Mouse (Mus musculus): ENCODE data around the gene 1500009C09Rik.

The 1500009C09Rik gene

GRCm38 (mm10) chr15:82252097-82252496, at the start of gene 1500009C09Rik:
1500009C09Rik (plus strand) TSS chr15:82252397.
- no peak for DNase-seq (ENCODE audit: low spot score)

GRCm38 (mm10) chr15:82203090-82203489, 49.1 kb upstream of the 1500009C09Rik start:
- DNase-seq (ENCODE audit: low spot score): no peak

- no peak for DNase-seq (ENCODE audit: low spot score)
These were observed 48.4 kb upstream of the 1500009C09Rik start for GRCm38 (mm10) chr15:82203611-82204351.

GRCm38 (mm10) chr15:82204680-82205371, 47.4 kb upstream of the 1500009C09Rik start:
- no peak for DNase-seq (ENCODE audit: low spot score)

GRCm38 (mm10) chr15:82206365-82207104, 45.7 kb upstream of the 1500009C09Rik start:
- peak; percentile 41 for DNase-seq (ENCODE audit: low spot score)

GRCm38 (mm10) chr15:82207105-82207459, 45.1 kb upstream of the 1500009C09Rik start:
- no peak for DNase-seq (ENCODE audit: low spot score)

GRCm38 (mm10) chr15:82207504-82208219, 44.5 kb upstream of the 1500009C09Rik start:
- no peak for DNase-seq (ENCODE audit: low spot score)

- no peak for DNase-seq (ENCODE audit: low spot score)
These were observed 43.9 kb upstream of the 1500009C09Rik start for GRCm38 (mm10) chr15:82208307-82208706.

- no peak for DNase-seq (ENCODE audit: low spot score)
These were observed 42.7 kb upstream of the 1500009C09Rik start for GRCm38 (mm10) chr15:82209295-82210050.

GRCm38 (mm10) chr15:82210801-82211200, 41.4 kb upstream of the 1500009C09Rik start:
- no peak for DNase-seq (ENCODE audit: low spot score)

- no peak for DNase-seq (ENCODE audit: low spot score)
These were observed 40.9 kb upstream of the 1500009C09Rik start for GRCm38 (mm10) chr15:82211281-82211680.

GRCm38 (mm10) chr15:82211911-82212751, 40.1 kb upstream of the 1500009C09Rik start:
- no peak for DNase-seq (ENCODE audit: low spot score)

GRCm38 (mm10) chr15:82212752-82213063, 39.5 kb upstream of the 1500009C09Rik start, which contains the start of gene Shisa8:
Shisa8 (minus strand) TSS chr15:82212815.
- no peak for DNase-seq (ENCODE audit: low spot score)

GRCm38 (mm10) chr15:82213222-82213621, 39.0 kb upstream of the 1500009C09Rik start:
- DNase-seq (ENCODE audit: low spot score): no peak

- no peak for DNase-seq (ENCODE audit: low spot score)
These were observed 36.7 kb upstream of the 1500009C09Rik start for GRCm38 (mm10) chr15:82215332-82216046.

GRCm38 (mm10) chr15:82216142-82216827, 35.9 kb upstream of the 1500009C09Rik start:
- DNase-seq (ENCODE audit: low spot score): no peak

- no peak for DNase-seq (ENCODE audit: low spot score)
These were observed 35.2 kb upstream of the 1500009C09Rik start for GRCm38 (mm10) chr15:82217039-82217438.

- DNase-seq (ENCODE audit: low spot score): no peak
These were observed 34.2 kb upstream of the 1500009C09Rik start for GRCm38 (mm10) chr15:82217980-82218379.

Data from ovary, postnatal 14 days (tissue).